Mouse (Mus musculus): ENCODE data around the gene Ccl26.

Ccl26 gene

DNA sequence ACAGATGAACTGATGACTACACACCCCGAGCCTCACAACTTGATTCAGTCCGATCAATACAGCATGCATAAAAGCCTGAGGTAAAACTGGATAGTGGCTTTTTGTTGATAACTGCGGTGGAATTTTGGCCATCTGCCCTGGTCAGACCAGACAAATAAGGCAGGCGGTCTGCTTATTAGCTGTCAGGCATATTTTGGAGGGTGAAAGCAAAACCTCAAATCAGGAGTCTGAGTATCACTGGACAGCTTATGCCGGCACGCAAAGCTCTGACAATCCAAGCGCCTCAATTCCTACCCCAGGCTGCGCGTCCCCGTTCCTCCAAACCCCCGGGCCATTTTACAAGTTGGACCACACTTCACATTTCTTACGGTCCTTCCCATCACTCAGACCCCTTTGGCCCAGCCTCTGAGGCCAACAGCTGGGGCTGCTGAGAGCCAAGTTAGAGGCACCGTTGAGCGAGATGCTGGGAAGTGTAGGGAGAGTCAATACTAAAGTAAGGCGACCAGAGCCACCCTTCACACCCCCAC is 19.3 kb downstream of the Ccl26 start:
- no peak for ATAC-seq (ENCODE audit: insufficient number of reproducible peaks, low FRiP score, low TSS enrichment)

DNA sequence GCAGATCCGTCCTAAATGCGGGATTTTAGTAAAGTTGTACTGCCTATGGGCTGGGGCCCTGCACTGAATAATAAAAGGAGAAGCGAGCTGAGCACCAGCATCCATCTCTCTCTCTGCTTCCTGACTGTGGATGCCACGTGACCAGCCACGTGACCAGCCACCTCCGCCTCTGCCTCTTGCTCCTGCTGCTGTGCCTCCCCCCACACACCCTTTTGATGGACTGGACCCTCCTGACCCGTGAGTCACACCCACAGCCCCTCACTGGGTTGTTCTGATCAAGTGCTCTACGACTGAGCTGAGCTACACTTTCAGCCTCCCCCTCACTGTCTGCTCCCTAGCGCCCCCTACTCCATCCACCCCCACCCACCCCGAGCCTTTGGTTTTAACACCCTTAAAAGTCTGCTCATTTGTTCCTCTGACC is 25.6 kb downstream of the Ccl26 start:
- no peak for ATAC-seq (ENCODE audit: insufficient number of reproducible peaks, low FRiP score, low TSS enrichment)

DNA sequence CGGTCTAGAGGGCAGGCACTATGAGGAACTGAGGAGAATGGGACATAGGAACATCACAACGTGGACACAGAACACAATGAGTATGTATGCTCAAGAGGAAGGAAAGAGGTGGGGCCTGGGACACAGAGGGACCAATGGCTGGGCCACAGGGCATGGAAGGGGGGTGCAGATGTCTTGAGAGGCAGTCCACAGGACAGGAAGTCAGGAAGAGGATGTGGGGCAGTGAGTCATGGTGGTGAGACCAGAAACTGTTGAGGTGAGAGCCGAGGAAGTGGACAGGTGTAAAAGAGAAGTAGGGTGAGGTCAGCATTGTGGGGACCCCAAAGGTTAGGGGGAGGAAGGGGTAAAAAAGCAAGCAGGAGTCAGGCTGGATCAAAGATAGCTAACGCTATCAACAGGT is 26.0 kb downstream of the Ccl26 start:
- ATAC-seq (ENCODE audit: insufficient number of reproducible peaks, low FRiP score, low TSS enrichment), result no peak

DNA sequence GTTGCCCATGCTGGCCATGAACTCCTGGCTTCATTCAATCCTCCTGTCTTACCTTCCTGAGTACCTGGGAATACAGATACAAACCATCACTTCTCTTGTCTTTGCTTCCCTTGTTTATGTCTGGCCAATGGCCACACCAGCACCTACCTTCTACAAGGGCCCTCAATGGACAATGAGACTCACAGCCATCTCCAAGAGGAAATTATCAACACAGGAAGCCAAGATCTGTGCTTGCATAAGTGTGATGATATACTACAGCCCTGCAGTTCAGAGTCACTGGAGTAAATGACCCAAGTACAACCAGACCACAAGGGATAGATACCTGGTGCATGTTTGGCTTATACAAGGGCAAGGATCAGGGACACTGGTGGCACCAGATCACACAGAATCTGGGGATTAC is 27.5 kb downstream of the Ccl26 start:
- ATAC-seq (ENCODE audit: insufficient number of reproducible peaks, low FRiP score, low TSS enrichment), result no peak

DNA sequence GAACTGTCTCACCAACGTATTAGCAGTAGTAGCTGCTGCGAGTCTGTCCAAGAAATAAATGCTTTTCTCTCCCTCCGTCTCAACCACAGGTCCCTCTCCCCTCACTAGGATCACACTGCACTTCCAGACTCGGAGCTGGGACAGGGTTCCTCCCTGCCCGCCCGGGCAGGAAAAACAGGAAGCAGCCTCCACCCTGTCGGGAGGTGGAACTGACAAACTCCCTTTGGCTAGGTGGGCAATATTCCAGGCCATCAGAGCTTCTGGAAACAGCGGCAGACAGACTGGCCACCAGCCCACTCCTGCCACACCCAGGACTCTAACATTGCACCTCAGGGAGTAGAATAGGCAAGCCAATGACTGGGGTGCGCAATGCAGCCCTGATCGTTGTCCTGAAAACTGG is 29.9 kb downstream of the Ccl26 start:
- ATAC-seq (ENCODE audit: insufficient number of reproducible peaks, low FRiP score, low TSS enrichment), result no peak

DNA sequence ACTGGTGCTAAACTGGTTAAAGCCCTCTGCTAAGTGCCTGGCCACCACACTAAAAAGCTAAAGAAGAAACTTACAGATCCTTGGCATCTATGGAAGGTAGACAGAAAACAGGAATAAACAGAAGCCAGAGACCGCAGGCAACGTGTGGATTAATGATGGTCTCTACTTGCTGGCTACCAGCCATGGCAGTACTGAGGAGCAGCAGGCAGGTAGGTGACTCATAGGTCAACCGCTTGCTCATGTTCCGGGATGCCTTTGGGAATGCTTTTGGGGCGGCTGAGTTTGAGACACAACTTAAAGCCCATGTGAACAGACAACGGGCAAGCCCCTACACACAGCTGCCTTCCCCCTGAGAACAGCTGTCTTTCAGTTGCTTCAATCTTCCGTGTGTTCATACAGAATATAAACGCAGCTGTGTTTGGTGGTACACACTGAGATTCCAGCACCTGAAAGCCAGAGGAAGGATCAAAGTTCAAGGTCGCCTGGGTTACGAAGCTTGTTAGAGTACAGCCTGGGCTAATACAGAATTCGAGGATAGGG is 32.0 kb downstream of the Ccl26 start:
- ATAC-seq (ENCODE audit: insufficient number of reproducible peaks, low FRiP score, low TSS enrichment), result no peak

DNA sequence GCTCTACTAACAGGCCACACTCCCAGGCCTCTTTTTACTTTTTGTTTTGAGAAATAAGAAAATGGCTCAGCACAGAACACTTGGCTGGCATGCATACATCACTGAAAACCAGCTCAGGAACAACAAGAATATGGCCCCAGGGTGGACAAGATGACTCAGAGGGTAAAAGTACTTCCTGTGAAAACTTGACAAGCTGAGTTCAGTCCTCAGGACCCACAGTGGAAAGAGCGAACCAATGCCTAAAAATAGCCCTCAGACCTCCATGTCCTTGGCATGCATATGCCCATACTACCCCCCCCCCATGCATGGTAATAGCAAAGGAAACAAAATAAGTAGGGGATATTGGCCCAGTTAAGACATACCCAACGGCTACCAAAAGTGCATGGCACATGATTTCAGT is 33.4 kb downstream of the Ccl26 start:
- no peak for ATAC-seq (ENCODE audit: insufficient number of reproducible peaks, low FRiP score, low TSS enrichment)

DNA sequence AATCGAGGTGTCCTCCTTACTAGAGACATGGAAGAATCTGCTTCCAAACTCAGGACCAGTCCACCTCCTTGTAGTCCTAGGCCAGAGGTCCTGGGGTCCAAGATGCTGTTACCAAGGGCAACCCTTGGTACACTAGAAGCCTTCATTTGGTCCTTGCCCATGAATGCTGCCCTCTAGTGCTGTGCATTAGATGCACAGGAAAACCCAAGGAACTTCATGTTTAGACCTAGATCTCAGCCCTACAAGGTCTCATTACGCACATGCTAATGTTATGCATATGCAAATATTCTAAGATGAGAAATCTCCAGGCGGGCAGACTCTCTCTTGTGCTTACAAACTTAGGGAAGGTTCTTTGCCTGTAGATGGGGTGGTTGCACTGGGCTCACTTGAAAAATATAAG is 34.1 kb downstream of the Ccl26 start:
- ATAC-seq (ENCODE audit: insufficient number of reproducible peaks, low FRiP score, low TSS enrichment), result no peak

DNA sequence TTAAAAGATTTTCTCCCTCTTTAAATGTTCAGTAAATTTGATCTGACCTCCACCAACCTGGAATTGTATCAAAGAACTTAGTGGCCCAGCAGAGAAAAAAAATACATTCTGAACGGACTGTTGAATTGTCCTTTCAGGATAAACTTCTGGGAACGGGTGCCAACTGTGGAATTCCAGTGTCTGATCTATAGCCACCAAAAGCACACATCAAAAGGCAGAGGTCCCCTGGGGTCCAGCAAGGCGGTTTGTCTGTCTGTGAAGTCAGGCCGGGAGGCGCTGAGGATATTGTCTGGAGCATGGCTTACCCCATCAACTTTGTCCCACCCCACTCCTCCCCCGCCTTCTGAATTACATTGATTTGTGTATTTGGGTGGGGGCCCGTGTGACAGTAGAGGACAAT is 35.4 kb downstream of the Ccl26 start:
- ATAC-seq (ENCODE audit: insufficient number of reproducible peaks, low FRiP score, low TSS enrichment), result no peak

DNA sequence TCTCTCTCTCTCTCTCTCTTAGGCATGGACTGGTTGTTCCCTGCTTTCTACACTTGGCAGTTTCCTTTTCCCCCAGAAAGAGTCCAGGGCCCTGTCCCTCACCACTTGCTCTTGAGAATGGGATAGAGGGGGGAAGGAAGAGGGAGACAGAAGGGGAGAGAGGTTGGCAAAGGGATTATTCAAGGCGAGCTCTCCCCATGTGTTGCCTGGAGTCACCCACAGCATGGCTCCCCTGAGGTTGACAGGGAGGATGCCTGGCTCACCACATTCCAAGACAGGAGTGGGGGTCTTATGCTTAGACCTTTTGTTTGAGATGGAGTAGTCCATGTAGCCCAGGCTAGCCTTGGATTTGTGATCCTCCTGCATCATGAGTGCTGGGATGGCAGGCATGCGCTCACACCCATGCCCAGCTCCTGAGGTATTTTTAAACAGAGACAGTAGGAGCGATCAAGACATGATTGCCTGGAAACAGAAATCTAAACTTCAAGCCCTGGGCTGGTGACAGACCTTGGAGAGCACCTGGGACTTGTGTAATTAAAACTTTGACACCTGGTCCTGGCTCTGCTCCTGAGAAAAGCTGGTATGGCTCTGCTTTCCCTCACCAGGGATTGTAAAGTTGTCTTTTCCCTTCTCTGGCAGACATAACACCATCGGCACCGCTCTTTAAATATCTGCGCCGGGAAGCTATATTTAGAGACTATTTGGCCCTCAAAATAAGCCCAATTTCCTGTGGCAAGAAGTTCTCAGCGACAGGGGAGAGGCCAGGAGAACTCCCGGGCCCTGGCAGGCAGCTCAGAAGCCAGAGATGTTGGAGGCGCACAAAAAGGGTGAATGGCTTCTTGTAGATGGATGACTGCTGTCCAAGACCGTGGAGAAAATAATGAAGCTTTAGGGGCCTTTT is 38.5 kb downstream of the Ccl26 start:
- no peak for ATAC-seq (ENCODE audit: insufficient number of reproducible peaks, low FRiP score, low TSS enrichment)

DNA sequence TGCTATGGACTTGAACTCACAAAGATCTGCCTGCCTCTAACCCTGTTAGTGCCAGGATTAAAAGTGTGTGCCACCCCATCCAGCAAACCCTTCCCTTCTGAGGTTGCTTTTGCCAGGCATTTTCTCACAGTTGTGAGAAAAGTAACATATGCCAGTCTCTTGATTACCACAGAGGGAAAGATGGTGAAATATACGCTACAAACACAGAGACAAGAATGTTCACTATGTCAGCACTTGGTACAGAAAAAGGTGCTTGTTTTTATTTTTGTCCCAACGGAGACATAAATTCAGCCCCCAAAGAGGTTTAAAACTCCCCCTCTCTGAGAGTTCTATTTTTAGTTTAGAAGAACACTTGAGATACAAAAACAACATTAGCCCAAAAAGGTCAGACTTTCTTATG is 39.3 kb downstream of the Ccl26 start:
- no peak for ATAC-seq (ENCODE audit: insufficient number of reproducible peaks, low FRiP score, low TSS enrichment)

DNA sequence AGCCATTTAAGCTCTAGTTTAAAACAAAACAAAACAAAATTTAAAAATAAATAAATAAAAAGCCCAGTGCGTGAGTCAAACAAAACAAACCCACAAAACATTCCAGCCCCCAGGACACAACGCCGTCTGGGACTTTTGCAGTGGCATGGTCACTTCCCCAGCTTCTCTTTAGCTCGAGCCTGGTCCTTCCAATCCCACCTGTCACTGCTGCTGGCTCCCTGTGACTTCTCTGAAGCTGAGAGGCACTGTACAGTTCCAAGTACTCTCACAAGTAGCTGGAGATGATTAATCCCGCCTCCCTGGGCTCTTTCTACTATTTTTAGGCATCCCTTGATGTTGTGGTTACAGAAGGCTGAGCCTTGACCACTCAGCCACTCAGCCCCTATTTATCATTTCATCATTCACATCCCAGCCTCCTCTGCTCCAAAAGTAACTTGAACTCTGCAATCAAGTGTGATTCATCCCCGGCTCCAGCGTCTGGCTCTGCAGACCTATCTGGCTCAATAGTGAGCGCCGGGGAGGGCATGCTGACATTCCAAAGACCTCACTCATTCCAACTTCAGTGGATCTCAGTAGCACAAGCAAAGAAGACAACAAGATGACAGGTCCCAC is 41.2 kb downstream of the Ccl26 start:
- ATAC-seq (ENCODE audit: insufficient number of reproducible peaks, low FRiP score, low TSS enrichment), result no peak

DNA sequence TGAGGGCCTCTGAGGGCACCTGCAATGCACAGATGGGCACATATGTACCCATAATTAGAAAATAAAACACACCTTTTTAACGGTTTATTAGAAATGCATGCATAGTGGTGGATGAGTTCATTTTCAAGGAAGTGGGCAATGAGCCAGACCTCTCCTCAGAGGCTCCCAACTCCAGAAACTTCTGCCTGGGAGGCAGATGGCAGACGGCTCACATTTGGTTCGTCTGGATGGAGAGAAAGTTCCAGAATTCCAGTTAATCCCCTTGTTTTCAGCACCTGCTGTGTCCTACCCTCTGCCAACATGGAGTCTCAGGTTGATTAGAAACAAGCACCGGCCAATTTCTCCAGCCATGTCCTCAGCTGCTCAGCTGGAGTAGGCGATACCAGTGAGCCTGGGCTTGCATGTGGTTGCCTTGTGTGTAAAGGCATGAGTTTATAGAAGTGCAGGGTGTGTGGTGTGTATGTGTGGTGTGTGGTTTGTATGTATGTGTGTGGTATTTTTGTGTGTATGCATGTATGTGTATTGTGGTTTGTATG is 46.0 kb downstream of the Ccl26 start:
- ATAC-seq (ENCODE audit: insufficient number of reproducible peaks, low FRiP score, low TSS enrichment), result no peak

DNA sequence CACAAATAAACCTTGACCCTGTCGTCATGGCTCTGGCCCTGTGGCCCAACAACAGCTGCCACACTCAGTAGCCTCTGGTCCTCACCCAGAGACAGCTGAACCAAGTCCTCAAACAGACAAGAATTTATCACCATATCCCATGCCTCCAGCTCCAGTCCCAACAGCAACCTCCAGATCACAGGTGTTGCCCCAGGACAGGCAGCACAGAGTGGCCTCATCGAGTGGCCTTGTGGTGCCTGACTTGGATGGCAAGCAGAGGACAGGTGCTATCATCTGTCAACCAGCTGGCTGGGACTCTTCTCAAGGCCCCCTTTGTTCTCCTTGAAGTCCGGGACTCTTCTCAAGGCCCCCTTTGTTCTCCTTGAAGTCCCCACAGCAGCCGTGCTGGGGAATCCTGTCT is 50.2 kb downstream of the Ccl26 start:
- ATAC-seq (ENCODE audit: insufficient number of reproducible peaks, low FRiP score, low TSS enrichment), result no peak

DNA sequence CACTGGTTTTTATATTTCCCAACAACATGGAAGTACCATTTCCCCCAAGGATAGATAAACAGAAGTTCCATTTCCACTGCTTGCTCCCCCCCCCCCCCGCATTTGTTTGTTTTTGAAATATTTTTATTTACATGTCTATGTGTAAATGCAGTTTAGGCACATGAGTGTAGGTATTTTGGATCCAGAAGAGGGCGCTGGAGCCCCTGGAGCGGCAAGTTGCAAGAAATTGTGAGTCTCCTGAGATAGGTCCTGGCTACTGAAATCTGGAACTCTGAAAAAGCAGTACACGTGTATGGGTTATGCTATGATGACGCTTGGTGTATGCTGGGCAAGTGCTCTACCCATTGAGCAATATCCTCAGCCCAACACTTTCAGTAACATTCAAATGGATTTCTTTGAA is 52.3 kb downstream of the Ccl26 start:
- ATAC-seq (ENCODE audit: insufficient number of reproducible peaks, low FRiP score, low TSS enrichment), result no peak
